Mouse (Mus musculus) hindbrain, embryonic 13.5 days (tissue): ENCODE measurements around the gene Zfp971. TPM values are rescaled to one million over a fixed set of nuclear protein-coding genes. Genes with fewer than 3 reads are reported as not detected.
"Not testable (repeated sequence)": the region's sequence is repeated elsewhere in the genome, so short reads cannot be mapped to it uniquely, and the experiment has no call there.

ENCODE experiments used
- ATAC-seq: fragments of 200-750 bp; cut with Nextera tagmentation; 2 replicates; pipeline ENCODE4 v1.8.0; 2017; ENCODE audit warnings: moderate TSS enrichment; ENCODE audit not compliant: low FRiP score
- H3K27ac ChIP-seq: fragments of 300-500 bp; sonication (generic); 2 replicates; pipeline ENCODE4 v1.5.1; 2015; ENCODE audit warnings: inconsistent platforms, mild to moderate bottlenecking, moderate library complexity
- H3K27me3 ChIP-seq: fragments of 300-500 bp; sonication (generic); 2 replicates; pipeline ENCODE4 v1.6.1; 2015; ENCODE audit warnings: mild to moderate bottlenecking, inconsistent platforms
- H3K36me3 ChIP-seq: fragments of 300-500 bp; sonication (generic); 2 replicates; pipeline ENCODE4 v1.6.1; 2015; ENCODE audit warnings: mild to moderate bottlenecking, inconsistent platforms
- H3K4me1 ChIP-seq: fragments of 300-500 bp; sonication (generic); replicated peaks from 2 replicates; pipeline ENCODE4 v1.6.1; 2015; ENCODE audit warnings: inconsistent platforms
- H3K4me2 ChIP-seq: fragments of 300-500 bp; sonication (generic); 2 replicates; pipeline ENCODE4 v1.6.1; 2015; ENCODE audit warnings: inconsistent platforms, mild to moderate bottlenecking, moderate library complexity
- H3K4me3 ChIP-seq: fragments of 300-500 bp; sonication (generic); 2 replicates; pipeline ENCODE4 v1.5.1; 2015; ENCODE audit warnings: mild to moderate bottlenecking, inconsistent platforms
- H3K9ac ChIP-seq: fragments of 300-500 bp; sonication (generic); 2 replicates; pipeline ENCODE4 v1.6.1; 2015; ENCODE audit warnings: mild to moderate bottlenecking, inconsistent platforms
- H3K9me3 ChIP-seq: fragments of 300-500 bp; sonication (generic); 2 replicates; pipeline ENCODE4 v1.6.1; 2016; ENCODE audit warnings: inconsistent platforms
- WGBS: fragments of 180-500 bp; shearing (Covaris S2); methylation state at CpG from one replicate; pipeline ENCODE4 v1.1.7; 2015; 5-methylcytosine and 5-hydroxymethylcytosine counted together
- polyA plus RNA-seq: library from polyadenylated mRNA; unstranded; fragments of >200 nt; fragmentation: Nextera tagmentation; extraction: Ambion mirVana; gene quantifications from 2 replicates; pipeline ENCODE4 v1.2.1, GENCODE M21; 2015

Gene Zfp971
- 9.3 and 9.8 TPM in 2 replicates for polyA plus RNA-seq

- ATAC-seq, H3K36me3 ChIP-seq, H3K27ac ChIP-seq, H3K27me3 ChIP-seq, H3K4me1 ChIP-seq, H3K9me3 ChIP-seq: not testable (repeated sequence)
- H3K4me3 ChIP-seq: peak within 1 kb of the TSS; percentile 60
- peak within 1 kb of the TSS; percentile 55 for H3K4me2 ChIP-seq
- peak within 1 kb of the TSS; percentile 77 for H3K9ac ChIP-seq
- WGBS: 2% methylated on average over 15 of the region's 15 CpGs
Measured at GRCm38 (mm10) chr2:178023011-178023611, at the start of gene Zfp971. TSS of gene Zfp971 (plus strand) at chr2:178023284.

GRCm38 (mm10) chr2:177974814-177975213 is 48.3 kb upstream of the Zfp971 start:
- ATAC-seq, H3K36me3 ChIP-seq, H3K27ac ChIP-seq, H3K9me3 ChIP-seq, H3K27me3 ChIP-seq, H3K4me3 ChIP-seq, H3K4me1 ChIP-seq, H3K4me2 ChIP-seq, H3K9ac ChIP-seq: not testable (repeated sequence)
- WGBS: 83% methylated on average over 7 of the region's 7 CpGs

- not testable (repeated sequence) for H3K27ac ChIP-seq, H3K36me3 ChIP-seq, H3K4me3 ChIP-seq, ATAC-seq, H3K9ac ChIP-seq, H3K9me3 ChIP-seq, H3K27me3 ChIP-seq, H3K4me1 ChIP-seq, H3K4me2 ChIP-seq
- 96% methylated on average over 3 of the region's 3 CpGs for WGBS
Measured at GRCm38 (mm10) chr2:178019486-178019885, 3.6 kb upstream of the Zfp971 start.

GRCm38 (mm10) chr2:178020773-178021172 is 2.3 kb upstream of the Zfp971 start:
- WGBS: 83% methylated on average over 8 of the region's 8 CpGs
- not testable (repeated sequence) for H3K27me3 ChIP-seq, H3K9me3 ChIP-seq, H3K9ac ChIP-seq, H3K4me3 ChIP-seq, H3K36me3 ChIP-seq, H3K27ac ChIP-seq, H3K4me1 ChIP-seq, ATAC-seq, H3K4me2 ChIP-seq

- H3K4me3 ChIP-seq: peak overlapping the region; percentile 60
- not testable (repeated sequence) for H3K9me3 ChIP-seq, H3K27me3 ChIP-seq, H3K36me3 ChIP-seq, H3K27ac ChIP-seq, H3K4me1 ChIP-seq, ATAC-seq
- 14% methylated on average over 2 of the region's 2 CpGs for WGBS
- H3K9ac ChIP-seq: peak overlapping the region; percentile 77
- H3K4me2 ChIP-seq: peak overlapping the region; percentile 55
Measured at GRCm38 (mm10) chr2:178023861-178024260, 777 bp downstream of the Zfp971 start.

- not testable (repeated sequence) for H3K4me3 ChIP-seq, H3K4me1 ChIP-seq, ATAC-seq, H3K4me2 ChIP-seq, H3K27ac ChIP-seq, H3K27me3 ChIP-seq, H3K9me3 ChIP-seq, H3K36me3 ChIP-seq, H3K9ac ChIP-seq
- 96% methylated on average over 3 of the region's 3 CpGs for WGBS
Measured at GRCm38 (mm10) chr2:178027601-178028000, 4.5 kb downstream of the Zfp971 start.

GRCm38 (mm10) chr2:178058195-178058594 is 35.1 kb downstream of the Zfp971 start:
- Histone ChIP-seq H3K36me3 (peaks cover 10% of the 10 kb centered on the region), H3K4me2 (no peak overlapping the region), H3K27me3 (no peaks in the 10 kb centered on the region), H3K4me1 (no peaks in the 10 kb centered on the region), H3K9me3 (no peaks in the 10 kb centered on the region; the same call in 1 of the 2 replicates), H3K4me3 (no peak overlapping the region), H3K27ac (no peak overlapping the region), H3K9ac (no peak overlapping the region)
- no peak for ATAC-seq
- 16% methylated on average over 1 of the region's 1 CpGs for WGBS

- ATAC-seq: not testable (repeated sequence)
- 7% methylated on average over 2 of the region's 14 CpGs for WGBS
Measured at GRCm38 (mm10) chr2:178078166-178078717, 55.2 kb downstream of the Zfp971 start, which contains the start of gene Zfp931. TSS of gene Zfp931 (minus strand) at chr2:178078476.

More at GRCm38 (mm10) chr2:178078166-178078717, 55.2 kb downstream of the Zfp971 start, which contains the start of gene Zfp931:
- H3K27me3 ChIP-seq, H3K27ac ChIP-seq, H3K4me1 ChIP-seq, H3K9me3 ChIP-seq, H3K36me3 ChIP-seq: not testable (repeated sequence)
- peak within 1 kb of the TSS; percentile 63; the same call in 1 of the 2 replicates for H3K9ac ChIP-seq
- H3K4me3 ChIP-seq: peak within 1 kb of the TSS; percentile 44
- H3K4me2 ChIP-seq: peak within 1 kb of the TSS; percentile 56

Other genes starting within 250 kb of the Zfp971 start
- 38.4 and 39.6 TPM in 2 replicates for gene Gm14325, start 182.9 kb upstream of the Zfp971 start, polyA plus RNA-seq
- gene Gm14327, start 126.2 kb upstream of the Zfp971 start, polyA plus RNA-seq: 2.5 and 2.9 TPM in 2 replicates
- 0.55 and 0.62 TPM in 2 replicates for gene Zfp972, start 97.7 kb upstream of the Zfp971 start, polyA plus RNA-seq
- gene Gm14326, start 66.0 kb upstream of the Zfp971 start, polyA plus RNA-seq: 12.3 and 12.5 TPM in 2 replicates
- gene Zfp931, start 55.2 kb downstream of the Zfp971 start, polyA plus RNA-seq: 12.0 and 14.3 TPM in 2 replicates
- gene Phactr3, start 95.7 kb downstream of the Zfp971 start, polyA plus RNA-seq: 39.9 and 42.1 TPM in 2 replicates